Mouse (Mus musculus): ENCODE measurements at regions not wholly inside any gene's neighbourhood (a gene's known extent, or its start where the extent isn't known, plus 50 kb on each side); places are given as distances from the start of the nearest gene placed in this dataset.

- Histone ChIP-seq H3K27ac (ENCODE audit: low read depth, low read length) (no peak overlapping the region), H3K4me2 (ENCODE audit: low read depth) (no peak overlapping the region), H3K9ac (ENCODE audit: low read length) (no peak overlapping the region), H3K4me1 (ENCODE audit: control insufficient read depth, insufficient read depth, low read length) (no peaks in the 10 kb centered on the region), H3K36me3 (ENCODE audit: control insufficient read depth, insufficient read depth, low read length) (no peaks in the 10 kb centered on the region), H3K27me3 (ENCODE audit: control insufficient read depth, insufficient read depth, low read length) (no peaks in the 10 kb centered on the region), H3K9me3 (ENCODE audit: control insufficient read depth, low read length) (no peaks in the 10 kb centered on the region), H3K4me3 (ENCODE audit: low read depth, low read length) (no peak overlapping the region)
- ATAC-seq (ENCODE audit: insufficient read depth, low FRiP score, low TSS enrichment), result no peak
- WGBS, result 38% methylated on average over 1 of the region's 1 CpGs
- DNase-seq (ENCODE audit: low spot score), result no peak
Observed at GRCm38 (mm10) chr5:75355266-75355665, 203.2 kb downstream of the Pdgfra start.

GRCm38 (mm10) chr5:75358869-75359268, 206.8 kb downstream of the Pdgfra start:
- DNase-seq (ENCODE audit: low spot score) (no peak), ATAC-seq (ENCODE audit: insufficient read depth, low FRiP score, low TSS enrichment) (no peak)
- no peak overlapping the region for H3K9ac ChIP-seq (ENCODE audit: low read length)
- no peaks in the 10 kb centered on the region for H3K4me1 ChIP-seq (ENCODE audit: control insufficient read depth, insufficient read depth, low read length)
- H3K27ac ChIP-seq (ENCODE audit: low read depth, low read length), result no peak overlapping the region
- no peak overlapping the region for H3K4me2 ChIP-seq (ENCODE audit: low read depth)
- H3K9me3 ChIP-seq (ENCODE audit: control insufficient read depth, low read length), result no peaks in the 10 kb centered on the region
- no peak overlapping the region for H3K4me3 ChIP-seq (ENCODE audit: low read depth, low read length)
- 82% methylated on average over 5 of the region's 5 CpGs for WGBS
- H3K36me3 ChIP-seq (ENCODE audit: control insufficient read depth, insufficient read depth, low read length), result no peaks in the 10 kb centered on the region
- no peaks in the 10 kb centered on the region for H3K27me3 ChIP-seq (ENCODE audit: control insufficient read depth, insufficient read depth, low read length)

GRCm38 (mm10) chr5:75363832-75364231, 210.9 kb upstream of the Kit start:
- no peak overlapping the region for H3K4me2 ChIP-seq (ENCODE audit: low read depth)
- H3K9me3 ChIP-seq (ENCODE audit: control insufficient read depth, low read length), result no peaks in the 10 kb centered on the region
- DNase-seq (ENCODE audit: low spot score) (no peak), ATAC-seq (ENCODE audit: insufficient read depth, low FRiP score, low TSS enrichment) (no peak)
- H3K27ac ChIP-seq (ENCODE audit: low read depth, low read length), result no peak overlapping the region
- H3K9ac ChIP-seq (ENCODE audit: low read length), result no peak overlapping the region
- WGBS, result 86% methylated on average over 6 of the region's 6 CpGs
- H3K27me3 ChIP-seq (ENCODE audit: control insufficient read depth, insufficient read depth, low read length), result no peaks in the 10 kb centered on the region
- H3K36me3 ChIP-seq (ENCODE audit: control insufficient read depth, insufficient read depth, low read length), result no peaks in the 10 kb centered on the region
- H3K4me1 ChIP-seq (ENCODE audit: control insufficient read depth, insufficient read depth, low read length), result no peaks in the 10 kb centered on the region
- no peak overlapping the region for H3K4me3 ChIP-seq (ENCODE audit: low read depth, low read length)

GRCm38 (mm10) chr5:75367282-75367681, 207.4 kb upstream of the Kit start:
- no peak overlapping the region for H3K4me2 ChIP-seq (ENCODE audit: low read depth)
- 85% methylated on average over 5 of the region's 5 CpGs for WGBS
- no peak for ATAC-seq (ENCODE audit: insufficient read depth, low FRiP score, low TSS enrichment)

GRCm38 (mm10) chr5:75368691-75369090, 206.0 kb upstream of the Kit start:
- DNase-seq (ENCODE audit: low spot score) (no peak), ATAC-seq (ENCODE audit: insufficient read depth, low FRiP score, low TSS enrichment) (no peak)
- no peak overlapping the region for H3K4me3 ChIP-seq (ENCODE audit: low read depth, low read length)
- no peaks in the 10 kb centered on the region for H3K9me3 ChIP-seq (ENCODE audit: control insufficient read depth, low read length)
- no peak overlapping the region for H3K4me2 ChIP-seq (ENCODE audit: low read depth)
- H3K4me1 ChIP-seq (ENCODE audit: control insufficient read depth, insufficient read depth, low read length), result no peaks in the 10 kb centered on the region
- no peak overlapping the region for H3K27ac ChIP-seq (ENCODE audit: low read depth, low read length)
- H3K9ac ChIP-seq (ENCODE audit: low read length), result no peak overlapping the region
- H3K27me3 ChIP-seq (ENCODE audit: control insufficient read depth, insufficient read depth, low read length), result no peaks in the 10 kb centered on the region
- no peaks in the 10 kb centered on the region for H3K36me3 ChIP-seq (ENCODE audit: control insufficient read depth, insufficient read depth, low read length)
- 90% methylated on average over 5 of the region's 5 CpGs for WGBS

More at GRCm38 (mm10) chr5:75367282-75367681, 207.4 kb upstream of the Kit start:
- no peaks in the 10 kb centered on the region for H3K36me3 ChIP-seq (ENCODE audit: control insufficient read depth, insufficient read depth, low read length)
- no peaks in the 10 kb centered on the region for H3K9me3 ChIP-seq (ENCODE audit: control insufficient read depth, low read length)
- H3K4me1 ChIP-seq (ENCODE audit: control insufficient read depth, insufficient read depth, low read length), result no peaks in the 10 kb centered on the region
- DNase-seq (ENCODE audit: low spot score), result no peak
- H3K4me3 ChIP-seq (ENCODE audit: low read depth, low read length), result no peak overlapping the region
- no peak overlapping the region for H3K9ac ChIP-seq (ENCODE audit: low read length)
- H3K27me3 ChIP-seq (ENCODE audit: control insufficient read depth, insufficient read depth, low read length), result no peaks in the 10 kb centered on the region
- no peak overlapping the region for H3K27ac ChIP-seq (ENCODE audit: low read depth, low read length)

- ATAC-seq (ENCODE audit: insufficient read depth, low FRiP score, low TSS enrichment) (no peak), DNase-seq (ENCODE audit: low spot score) (no peak)
- no peak overlapping the region for H3K4me2 ChIP-seq (ENCODE audit: low read depth)
- no peak overlapping the region for H3K27ac ChIP-seq (ENCODE audit: low read depth, low read length)
- H3K9ac ChIP-seq (ENCODE audit: low read length), result no peak overlapping the region
- no peaks in the 10 kb centered on the region for H3K27me3 ChIP-seq (ENCODE audit: control insufficient read depth, insufficient read depth, low read length)
- H3K9me3 ChIP-seq (ENCODE audit: control insufficient read depth, low read length), result no peaks in the 10 kb centered on the region
- H3K4me3 ChIP-seq (ENCODE audit: low read depth, low read length), result no peak overlapping the region
- WGBS, result 58% methylated on average over 3 of the region's 3 CpGs
- no peaks in the 10 kb centered on the region for H3K36me3 ChIP-seq (ENCODE audit: control insufficient read depth, insufficient read depth, low read length)
- no peaks in the 10 kb centered on the region; the same call in 1 of the 2 replicates for H3K4me1 ChIP-seq (ENCODE audit: control insufficient read depth, insufficient read depth, low read length)
Observed at GRCm38 (mm10) chr5:75372849-75373248, 201.9 kb upstream of the Kit start.

- ATAC-seq (ENCODE audit: insufficient read depth, low FRiP score, low TSS enrichment) (no peak), DNase-seq (ENCODE audit: low spot score) (no peak)
- H3K4me2 ChIP-seq (ENCODE audit: low read depth), result no peak overlapping the region
- H3K9ac ChIP-seq (ENCODE audit: low read length), result no peak overlapping the region
- no peaks in the 10 kb centered on the region for H3K36me3 ChIP-seq (ENCODE audit: control insufficient read depth, insufficient read depth, low read length)
- 44% methylated on average over 19 of the region's 19 CpGs for WGBS
- no peaks in the 10 kb centered on the region for H3K9me3 ChIP-seq (ENCODE audit: control insufficient read depth, low read length)
- H3K27ac ChIP-seq (ENCODE audit: low read depth, low read length), result no peak overlapping the region
- H3K27me3 ChIP-seq (ENCODE audit: control insufficient read depth, insufficient read depth, low read length), result no peaks in the 10 kb centered on the region
- no peaks in the 10 kb centered on the region; the same call in 1 of the 2 replicates for H3K4me1 ChIP-seq (ENCODE audit: control insufficient read depth, insufficient read depth, low read length)
- no peak overlapping the region for H3K4me3 ChIP-seq (ENCODE audit: low read depth, low read length)
Observed at GRCm38 (mm10) chr5:75377311-75378300, 197.1 kb upstream of the Kit start.

GRCm38 (mm10) chr5:75378655-75379054, 196.1 kb upstream of the Kit start:
- no peak overlapping the region for H3K4me2 ChIP-seq (ENCODE audit: low read depth)
- H3K9ac ChIP-seq (ENCODE audit: low read length), result no peak overlapping the region
- H3K27me3 ChIP-seq (ENCODE audit: control insufficient read depth, insufficient read depth, low read length), result no peaks in the 10 kb centered on the region
- H3K4me1 ChIP-seq (ENCODE audit: control insufficient read depth, insufficient read depth, low read length), result no peaks in the 10 kb centered on the region; the same call in 1 of the 2 replicates
- no peak for ATAC-seq (ENCODE audit: insufficient read depth, low FRiP score, low TSS enrichment)
- no peaks in the 10 kb centered on the region for H3K36me3 ChIP-seq (ENCODE audit: control insufficient read depth, insufficient read depth, low read length)
- DNase-seq (ENCODE audit: low spot score), result no peak
- H3K9me3 ChIP-seq (ENCODE audit: control insufficient read depth, low read length), result no peaks in the 10 kb centered on the region
- WGBS, result 50% methylated on average over 2 of the region's 2 CpGs
- no peak overlapping the region for H3K4me3 ChIP-seq (ENCODE audit: low read depth, low read length)
- no peak overlapping the region for H3K27ac ChIP-seq (ENCODE audit: low read depth, low read length)

- Histone ChIP-seq H3K4me1 (ENCODE audit: control insufficient read depth, insufficient read depth, low read length) (no peaks in the 10 kb centered on the region; the same call in 1 of the 2 replicates), H3K27ac (ENCODE audit: low read depth, low read length) (no peak overlapping the region), H3K9ac (ENCODE audit: low read length) (no peak overlapping the region), H3K36me3 (ENCODE audit: control insufficient read depth, insufficient read depth, low read length) (no peaks in the 10 kb centered on the region), H3K27me3 (ENCODE audit: control insufficient read depth, insufficient read depth, low read length) (no peaks in the 10 kb centered on the region), H3K4me3 (ENCODE audit: low read depth, low read length) (no peak overlapping the region), H3K4me2 (ENCODE audit: low read depth) (no peak overlapping the region), H3K9me3 (ENCODE audit: control insufficient read depth, low read length) (no peaks in the 10 kb centered on the region)
- ATAC-seq (ENCODE audit: insufficient read depth, low FRiP score, low TSS enrichment) (no peak), DNase-seq (ENCODE audit: low spot score) (no peak)
- WGBS, result 69% methylated on average over 1 of the region's 1 CpGs
Observed at GRCm38 (mm10) chr5:75380340-75380739, 194.4 kb upstream of the Kit start.
